12 mouse cellular contexts compared by ENCODE assay signal in genomic region chr3:129509725-129510124, GRCm38 (mm10). TPM values are rescaled to one million over a fixed set of nuclear protein-coding genes. Genes with fewer than 3 reads are reported as not detected.
DNase-seq lines count a peak whose midpoint lies in the region; ATAC-seq lines count a peak whose summit lies in the region.
"Had no signal": no experiment of that assay in that cellular context is flagged by ENCODE, and none has a peak within 500 bp of the region (broad histone marks: within the 10 kb centered on the region; RNA-seq: fewer than 3 reads in every experiment).

No protein-coding gene starts in this region.

- no peak overlapping the region for H3K9ac ChIP-seq in midbrain, embryonic 15.5 days
- H3K9ac ChIP-seq: limb, embryonic 13.5 days had no signal

- H3K27ac ChIP-seq in midbrain, embryonic 15.5 days: no peak overlapping the region
- H3K27ac ChIP-seq: limb, embryonic 13.5 days; midbrain, embryonic 10.5 days had no signal

- ATAC-seq in granulocyte monocyte progenitor cell, adult 5-6 weeks (replicated peaks; ENCODE audit: poor library complexity, severe bottlenecking): peak; percentile 50
- ATAC-seq in midbrain, embryonic 15.5 days (replicated peaks): no peak

- no peaks in the 10 kb centered on the region for H3K36me3 ChIP-seq in midbrain, embryonic 15.5 days (replicated peaks)
- H3K36me3 ChIP-seq: limb, embryonic 13.5 days; midbrain, embryonic 10.5 days had no signal

- WGBS in midbrain, embryonic 15.5 days: 91% methylated on average over 10 of the region's 10 CpGs

- H3K4me3 ChIP-seq in midbrain, embryonic 15.5 days: no peak overlapping the region
- H3K4me3 ChIP-seq: limb, embryonic 13.5 days; midbrain, embryonic 10.5 days had no signal

- peak; percentile 62 for DNase-seq in 416B (ENCODE audit: low read depth)
- peak; percentile 40 to 54 for DNase-seq in kidney, postnatal 4 days
- DNase-seq in ovary, postnatal 14 days (ENCODE audit: low spot score): peak; percentile 30
- no peak for DNase-seq in neural tube, embryonic 10.5 days (ENCODE audit: extremely low spot score, low spot score)
- no peak for DNase-seq in thymus, adult 18-20 months
- DNase-seq in cerebellum, postnatal 25 days: no peak
- DNase-seq: gastrocnemius, postnatal 10 days; heart, postnatal 4 days had no signal

- no peaks in the 10 kb centered on the region for H3K4me1 ChIP-seq in midbrain, embryonic 15.5 days
- H3K4me1 ChIP-seq: limb, embryonic 13.5 days; midbrain, embryonic 10.5 days had no signal

- H3K27me3 ChIP-seq in midbrain, embryonic 15.5 days (replicated peaks): no peaks in the 10 kb centered on the region
- H3K27me3 ChIP-seq: limb, embryonic 13.5 days had no signal

- no peak overlapping the region for H3K4me2 ChIP-seq in midbrain, embryonic 15.5 days
- H3K4me2 ChIP-seq: limb, embryonic 13.5 days had no signal

- no peaks in the 10 kb centered on the region for H3K9me3 ChIP-seq in midbrain, embryonic 15.5 days
- H3K9me3 ChIP-seq: limb, embryonic 13.5 days; midbrain, embryonic 10.5 days had no signal

RNA-seq across cellular contexts. Expression of gene Elovl6, which starts 22.4 kb away (rescaled TPM):
- total RNA-seq in granulocyte monocyte progenitor cell, adult 5-6 weeks (2014; fragmentation: Nextera tagmentation): 24.6 and 31.6 TPM in 2 replicates
- total RNA-seq in granulocyte monocyte progenitor cell, adult 5-6 weeks (2017): 10.9 and 13.2 TPM in 2 replicates
- 37.5 and 38.6 TPM in 2 replicates for polyA plus RNA-seq in midbrain, embryonic 15.5 days (2015; fragmentation: Nextera tagmentation; extraction: Ambion mirVana)

Comparison
In these comparisons a context has a peak if more than half of its experiments do, and no peak if none do; other contexts are left out.
1. DNase-seq: peak in 416B (single experiment), kidney, postnatal 4 days (2 of 2) and ovary, postnatal 14 days (single experiment); none in neural tube, embryonic 10.5 days (single experiment), thymus, adult 18-20 months (0 of 2) and cerebellum, postnatal 25 days (0 of 2).